Mouse (Mus musculus): ENCODE measurements at regions not wholly inside any gene's neighbourhood (a gene's known extent, or its start where the extent isn't known, plus 50 kb on each side); places are given as distances from the start of the nearest gene placed in this dataset.

- TF ChIP-seq CTCF (IDR thresholded peaks at IDR 0.05; ENCODE audit: low read depth) (no peak), EP300 (optimal IDR thresholded peaks at IDR 0.05) (no peak)
These were observed 297.4 kb upstream of the Id2 start for GRCm38 (mm10) chr12:25394326-25394725.

All from stomach, postnatal 0 days (tissue).